Mouse (Mus musculus) thymus, adult 2 months (tissue): ENCODE results near the gene Mettl16.

Source experiments
- CTCF ChIP-seq: fragments of 200-500 bp; IDR thresholded peaks from 2 replicates; pipeline ENCODE4 v1.5.1; 2012; ENCODE audit warnings: mild to moderate bottlenecking, control low read depth, low read length, moderate library complexity, borderline replicate concordance; ENCODE audit not compliant: control insufficient read depth, poor library complexity, insufficient read depth; ENCODE audit errors: extremely low read depth
- POLR2A ChIP-seq: fragments of 200-500 bp; IDR thresholded peaks from 2 replicates; pipeline ENCODE4 v1.6.1; 2012; ENCODE audit warnings: mild to moderate bottlenecking, low read length, control low read depth, moderate library complexity; ENCODE audit not compliant: control insufficient read depth, poor library complexity, insufficient read depth; ENCODE audit errors: extremely low read depth

DNA sequence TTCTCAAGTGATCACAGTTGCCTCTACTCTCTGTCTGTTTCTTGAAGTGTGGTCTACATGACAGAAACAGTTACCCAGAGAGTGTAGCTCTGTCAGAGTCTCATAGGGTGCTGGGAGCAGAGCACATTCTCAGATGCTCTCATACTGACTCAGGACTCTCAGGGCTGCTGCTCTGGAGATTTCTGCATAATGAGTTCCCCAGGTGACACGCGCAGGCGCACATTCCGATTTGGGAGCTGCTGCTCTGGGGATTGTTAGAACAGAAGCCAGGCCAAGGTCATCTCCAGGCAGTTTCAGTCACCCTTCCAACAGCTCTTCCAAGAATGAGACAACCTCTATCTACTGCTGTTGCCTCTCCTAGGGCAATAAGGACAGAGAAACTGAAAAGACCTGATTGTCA is 3.2 kb upstream of the Mettl16 start:
- TF ChIP-seq POLR2A, result no peak
- TF ChIP-seq CTCF, result no peak
